Comparison of ENCODE assay signal across 12 mouse cellular contexts in the genomic region with DNA sequence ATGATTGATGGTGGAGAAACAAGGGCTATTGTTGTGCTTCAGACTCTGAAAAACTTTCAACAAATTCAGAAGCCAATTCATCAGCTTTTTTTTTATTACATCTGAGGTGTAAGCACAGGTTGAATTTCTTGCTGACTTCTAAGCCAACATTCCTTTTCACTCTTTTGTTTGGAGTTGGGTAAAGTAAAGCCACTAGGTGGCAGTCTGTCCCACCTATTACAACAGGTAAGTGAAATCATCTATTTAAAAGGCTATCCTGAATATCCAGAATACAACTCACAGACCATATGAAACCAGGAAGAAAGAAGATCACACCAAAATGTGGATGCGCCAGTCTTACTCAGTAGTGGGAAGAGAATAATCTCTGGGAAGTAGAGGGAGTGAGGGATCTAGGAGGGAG. TPM values are rescaled to one million over a fixed set of nuclear protein-coding genes. Genes with fewer than 3 reads are reported as not detected.
DNase-seq lines count a peak whose midpoint lies in the region; ATAC-seq lines count a peak whose summit lies in the region.
"Had no signal": no experiment of that assay in that cellular context is flagged by ENCODE, and none has a peak within 500 bp of the region (broad histone marks: within the 10 kb centered on the region; RNA-seq: fewer than 3 reads in every experiment).

No protein-coding gene starts in this region.

- no peak for ATAC-seq in erythroid progenitor cell, adult 5-6 weeks (replicated peaks; ENCODE audit: low FRiP score, poor library complexity, severe bottlenecking)

- DNase-seq in kidney, adult 8-10 months = peak; percentile 6 to 8
- no peak for DNase-seq in kidney, adult 18-20 months
- peak; percentile 0 for DNase-seq in retina, adult 2 months (ENCODE audit: low read depth, low spot score)
- DNase-seq in retina, postnatal 1 day = no peak
- peak; percentile 64 for DNase-seq in ZHBTc4 (ENCODE audit: low read depth, low spot score)
- no peak for DNase-seq in gastrocnemius, adult 8-10 months (ENCODE audit: low spot score in 2 of 2)
- DNase-seq: adrenal gland, postnatal 36 days; gastrocnemius, postnatal 25 days; heart, postnatal 4 days had no signal

RNA-seq across cellular contexts. Expression of a gene that starts 31.2 kb away (rescaled TPM):
- total RNA-seq in erythroid progenitor cell, adult 5-6 weeks (2015; ENCODE audit: low replicate concordance) = not detected in 2 replicates
- total RNA-seq in erythroid progenitor cell, adult 5-6 weeks (2017; ENCODE audit: low replicate concordance) = not detected in 2 replicates
- total RNA-seq in gastrocnemius, adult 8-10 months (2022) = not detected
- total RNA-seq: adrenal gland, postnatal 36 days; gastrocnemius, postnatal 25 days; heart, postnatal 4 days; layer of hippocampus, adult 18-20 months; neutrophil, adult 5-6 weeks had no signal

Comparison
In these comparisons a context has a peak if more than half of its experiments do, and no peak if none do; other contexts are left out.
1. DNase-seq: peak in kidney, adult 8-10 months (2 of 2), retina, adult 2 months (single experiment) and ZHBTc4 (single experiment); none in kidney, adult 18-20 months (single experiment), retina, postnatal 1 day (single experiment) and gastrocnemius, adult 8-10 months (0 of 2).